Mouse (Mus musculus) CH12.LX (cell line): ENCODE data around the gene Arhgap44.

Experiments used
- BHLHE40 ChIP-seq: IDR thresholded peaks from 2 replicates; pipeline ENCODE4 v1.6.1; 2011; ENCODE audit warnings: mild to moderate bottlenecking, low read depth, low read length, improper control_type of control experiment
- CHD2 ChIP-seq: IDR thresholded peaks from 2 replicates; pipeline ENCODE4 v1.6.1; 2011; ENCODE audit warnings: low read length, improper control_type of control experiment
- CTCF ChIP-seq, 2 experiments: IDR thresholded peaks in 1 of 2; conservative IDR thresholded peaks in 1 of 2; 2 replicates each; pipeline ENCODE4 v1.5.1; 2011 to 2012; ENCODE audit warnings: low read depth in 2 of 2, low read length in 2 of 2, improper control_type of control experiment in 1 of 2, inconsistent platforms in 1 of 2, mild to moderate bottlenecking in 1 of 2, moderate library complexity in 1 of 2
- GABPA ChIP-seq: IDR thresholded peaks from 2 replicates; pipeline ENCODE4 v1.6.1; 2012; ENCODE audit warnings: low read depth, low read length, improper control_type of control experiment, inconsistent platforms; ENCODE audit not compliant: insufficient replicate concordance
- MAFK ChIP-seq: IDR thresholded peaks from 2 replicates; pipeline ENCODE4 v1.6.1; 2011; ENCODE audit warnings: low read length, improper control_type of control experiment; ENCODE audit not compliant: insufficient replicate concordance
- MEF2A ChIP-seq: IDR thresholded peaks from 2 replicates; pipeline ENCODE4 v1.6.1; 2014; ENCODE audit warnings: low read depth, mild to moderate bottlenecking, inconsistent platforms, low read length, improper control_type of control experiment, borderline replicate concordance
- NRF1 ChIP-seq: IDR thresholded peaks from 2 replicates; pipeline ENCODE4 v1.6.1; 2014; ENCODE audit warnings: low read depth, mild to moderate bottlenecking, inconsistent platforms, low read length, improper control_type of control experiment, moderate library complexity
- POLR2A ChIP-seq: IDR thresholded peaks from 2 replicates; pipeline ENCODE4 v1.6.1; 2011; ENCODE audit warnings: low read depth, mild to moderate bottlenecking, improper control_type of control experiment, low read length
- SMC3 ChIP-seq: IDR thresholded peaks from 2 replicates; pipeline ENCODE4 v1.6.1; 2011; ENCODE audit warnings: low read depth, low read length, improper control_type of control experiment
- USF2 ChIP-seq: conservative IDR thresholded peaks from 2 replicates; pipeline ENCODE4 v1.6.1; 2011; ENCODE audit warnings: low read depth, low read length, improper control_type of control experiment
- ZKSCAN1 ChIP-seq: IDR thresholded peaks from 2 replicates; pipeline ENCODE4 v1.6.1; 2012; ENCODE audit warnings: low read depth, inconsistent platforms, low read length, improper control_type of control experiment, borderline replicate concordance

GRCm38 (mm10) chr11:65049090-65049489 lies 113.7 kb downstream of the Arhgap44 start:
- TF ChIP-seq USF2, result no peak
- TF ChIP-seq NRF1, result no peak
- no peak for TF ChIP-seq MAFK
- TF ChIP-seq SMC3, result no peak
- no peak for TF ChIP-seq POLR2A
- TF ChIP-seq MEF2A, result no peak
- TF ChIP-seq GABPA, result no peak
- no peak for TF ChIP-seq CTCF (conservative IDR thresholded peaks at IDR 0.05 in 1 of 2, IDR thresholded peaks at IDR 0.05 in 1 of 2; ENCODE audit: low read depth in 2 of 2, low read length in 2 of 2)
- no peak for TF ChIP-seq ZKSCAN1
- TF ChIP-seq CHD2, result no peak
- TF ChIP-seq BHLHE40, result no peak
